Mouse (Mus musculus): ENCODE measurements at regions not wholly inside any gene's neighbourhood (a gene's known extent, or its start where the extent isn't known, plus 50 kb on each side); places are given as distances from the start of the nearest gene placed in this dataset.

- Histone ChIP-seq H3K9ac (ENCODE audit: low read depth, low read length) (no peak overlapping the region), H3K4me2 (ENCODE audit: low read depth, low read length) (no peak overlapping the region), H3K4me3 (ENCODE audit: low read depth, low read length) (no peak overlapping the region), H3K27me3 (replicated peaks; ENCODE audit: control insufficient read depth, insufficient read depth, low read length) (no peaks in the 10 kb centered on the region), H3K9me3 (ENCODE audit: control insufficient read depth, low read length) (no peaks in the 10 kb centered on the region), H3K36me3 (ENCODE audit: control insufficient read depth, insufficient read depth, low read length) (no peaks in the 10 kb centered on the region), H3K27ac (replicated peaks; ENCODE audit: low read depth, low read length) (no peak overlapping the region), H3K4me1 (ENCODE audit: control insufficient read depth, insufficient read depth, low read length) (no peaks in the 10 kb centered on the region)
- DNase-seq (ENCODE audit: low spot score) (no peak), ATAC-seq (ENCODE audit: low read depth) (no peak)
- 72% methylated on average over 3 of the region's 3 CpGs for WGBS
Measured at GRCm38 (mm10) chr12:69101965-69102364, 57.0 kb downstream of the Rps29 start.

GRCm38 (mm10) chr12:69094856-69095255 is 64.1 kb downstream of the Rps29 start:
- Histone ChIP-seq H3K4me1 (ENCODE audit: control insufficient read depth, insufficient read depth, low read length) (no peaks in the 10 kb centered on the region), H3K9me3 (ENCODE audit: control insufficient read depth, low read length) (no peaks in the 10 kb centered on the region), H3K27ac (replicated peaks; ENCODE audit: low read depth, low read length) (no peak overlapping the region), H3K36me3 (ENCODE audit: control insufficient read depth, insufficient read depth, low read length) (no peaks in the 10 kb centered on the region), H3K4me3 (ENCODE audit: low read depth, low read length) (no peak overlapping the region), H3K4me2 (ENCODE audit: low read depth, low read length) (no peak overlapping the region), H3K9ac (ENCODE audit: low read depth, low read length) (no peak overlapping the region), H3K27me3 (replicated peaks; ENCODE audit: control insufficient read depth, insufficient read depth, low read length) (no peaks in the 10 kb centered on the region)
- ATAC-seq (ENCODE audit: low read depth) = no peak
- whole genome bisulfite sequencing = 87% methylated on average over 8 of the region's 8 CpGs
- no peak for DNase-seq (ENCODE audit: low spot score)

GRCm38 (mm10) chr12:69093073-69093797 is 65.8 kb downstream of the Rps29 start:
- ATAC-seq (ENCODE audit: low read depth) (no peak), DNase-seq (ENCODE audit: low spot score) (no peak)
- H3K4me1 ChIP-seq (ENCODE audit: control insufficient read depth, insufficient read depth, low read length) = no peaks in the 10 kb centered on the region
- no peaks in the 10 kb centered on the region for H3K36me3 ChIP-seq (ENCODE audit: control insufficient read depth, insufficient read depth, low read length)
- 66% methylated on average over 13 of the region's 13 CpGs for WGBS
- H3K4me3 ChIP-seq (ENCODE audit: low read depth, low read length) = no peak overlapping the region
- H3K9me3 ChIP-seq (ENCODE audit: control insufficient read depth, low read length) = no peaks in the 10 kb centered on the region
- H3K27ac ChIP-seq (replicated peaks; ENCODE audit: low read depth, low read length) = no peak overlapping the region
- H3K27me3 ChIP-seq (replicated peaks; ENCODE audit: control insufficient read depth, insufficient read depth, low read length) = no peaks in the 10 kb centered on the region
- H3K9ac ChIP-seq (ENCODE audit: low read depth, low read length) = no peak overlapping the region
- H3K4me2 ChIP-seq (ENCODE audit: low read depth, low read length) = no peak overlapping the region

- no peak overlapping the region for H3K9ac ChIP-seq (ENCODE audit: low read depth, low read length)
- no peak overlapping the region for H3K4me3 ChIP-seq (ENCODE audit: low read depth, low read length)
- H3K9me3 ChIP-seq (ENCODE audit: control insufficient read depth, low read length) = no peaks in the 10 kb centered on the region
- no peak for ATAC-seq (ENCODE audit: low read depth)
- peak overlapping the region; percentile 18; the same call in 1 of the 2 replicates for H3K4me2 ChIP-seq (ENCODE audit: low read depth, low read length)
- peak; percentile 73 for DNase-seq (ENCODE audit: low spot score)
- no peaks in the 10 kb centered on the region for H3K36me3 ChIP-seq (ENCODE audit: control insufficient read depth, insufficient read depth, low read length)
- no peaks in the 10 kb centered on the region for H3K27me3 ChIP-seq (replicated peaks; ENCODE audit: control insufficient read depth, insufficient read depth, low read length)
- H3K4me1 ChIP-seq (ENCODE audit: control insufficient read depth, insufficient read depth, low read length) = 0 out of 2 replicates have a peak, but pooled peaks cover 4% of the 10 kb centered on the region
- H3K27ac ChIP-seq (replicated peaks; ENCODE audit: low read depth, low read length) = no peak overlapping the region
- 60% methylated on average over 9 of the region's 9 CpGs for WGBS
Measured at GRCm38 (mm10) chr12:69087928-69088609, 70.9 kb downstream of the Rps29 start.

GRCm38 (mm10) chr12:69085522-69086179 is 73.3 kb downstream of the Rps29 start:
- ATAC-seq (ENCODE audit: low read depth) = peak; percentile 68
- H3K4me3 ChIP-seq (ENCODE audit: low read depth, low read length) = peak overlapping the region; percentile 21
- H3K9me3 ChIP-seq (ENCODE audit: control insufficient read depth, low read length) = no peaks in the 10 kb centered on the region
- peak overlapping the region; percentile 55 for H3K4me2 ChIP-seq (ENCODE audit: low read depth, low read length)
- no peaks in the 10 kb centered on the region for H3K27me3 ChIP-seq (replicated peaks; ENCODE audit: control insufficient read depth, insufficient read depth, low read length)
- H3K27ac ChIP-seq (replicated peaks; ENCODE audit: low read depth, low read length) = 0 out of 2 replicates have a peak overlapping the region, but pooled peaks have one; percentile 4
- H3K9ac ChIP-seq (ENCODE audit: low read depth, low read length) = no peak overlapping the region
- peak; percentile 70 for DNase-seq (ENCODE audit: low spot score)
- 0 out of 2 replicates have a peak, but pooled peaks cover 4% of the 10 kb centered on the region for H3K4me1 ChIP-seq (ENCODE audit: control insufficient read depth, insufficient read depth, low read length)
- no peaks in the 10 kb centered on the region for H3K36me3 ChIP-seq (ENCODE audit: control insufficient read depth, insufficient read depth, low read length)
- WGBS = 12% methylated on average over 19 of the region's 19 CpGs

- Histone ChIP-seq H3K27me3 (replicated peaks; ENCODE audit: control insufficient read depth, insufficient read depth, low read length) (no peaks in the 10 kb centered on the region), H3K4me2 (ENCODE audit: low read depth, low read length) (no peak overlapping the region; the same call in 1 of the 2 replicates), H3K27ac (replicated peaks; ENCODE audit: low read depth, low read length) (no peak overlapping the region), H3K4me1 (ENCODE audit: control insufficient read depth, insufficient read depth, low read length) (0 out of 2 replicates have a peak, but pooled peaks cover 4% of the 10 kb centered on the region), H3K9ac (ENCODE audit: low read depth, low read length) (no peak overlapping the region), H3K9me3 (ENCODE audit: control insufficient read depth, low read length) (no peaks in the 10 kb centered on the region), H3K4me3 (ENCODE audit: low read depth, low read length) (no peak overlapping the region), H3K36me3 (ENCODE audit: control insufficient read depth, insufficient read depth, low read length) (no peaks in the 10 kb centered on the region)
- ATAC-seq (ENCODE audit: low read depth) (no peak), DNase-seq (ENCODE audit: low spot score) (no peak)
- WGBS = 58% methylated on average over 5 of the region's 5 CpGs
Measured at GRCm38 (mm10) chr12:69084656-69085055, 74.3 kb downstream of the Rps29 start.

- no peaks in the 10 kb centered on the region for H3K36me3 ChIP-seq (ENCODE audit: control insufficient read depth, insufficient read depth, low read length)
- H3K4me1 ChIP-seq (ENCODE audit: control insufficient read depth, insufficient read depth, low read length) = 0 out of 2 replicates have a peak, but pooled peaks cover 4% of the 10 kb centered on the region
- no peaks in the 10 kb centered on the region for H3K27me3 ChIP-seq (replicated peaks; ENCODE audit: control insufficient read depth, insufficient read depth, low read length)
- no peak overlapping the region for H3K9ac ChIP-seq (ENCODE audit: low read depth, low read length)
- no peak overlapping the region for H3K4me2 ChIP-seq (ENCODE audit: low read depth, low read length)
- H3K9me3 ChIP-seq (ENCODE audit: control insufficient read depth, low read length) = no peaks in the 10 kb centered on the region
- no peak overlapping the region for H3K4me3 ChIP-seq (ENCODE audit: low read depth, low read length)
- DNase-seq (ENCODE audit: low spot score) = peak; percentile 14
- no peak overlapping the region for H3K27ac ChIP-seq (replicated peaks; ENCODE audit: low read depth, low read length)
- 20% methylated on average over 6 of the region's 6 CpGs for WGBS
- no peak for ATAC-seq (ENCODE audit: low read depth)
Measured at GRCm38 (mm10) chr12:69082051-69082450, 76.9 kb downstream of the Rps29 start.

GRCm38 (mm10) chr12:69039553-69039952 is 119.4 kb downstream of the Rps29 start:
- H3K4me2 ChIP-seq (ENCODE audit: low read depth, low read length) = no peak overlapping the region
- no peak for DNase-seq (ENCODE audit: low spot score)
- 84% methylated on average over 4 of the region's 4 CpGs for WGBS
- no peak overlapping the region for H3K27ac ChIP-seq (replicated peaks; ENCODE audit: low read depth, low read length)
- H3K9ac ChIP-seq (ENCODE audit: low read depth, low read length) = no peak overlapping the region
- no peak overlapping the region for H3K4me3 ChIP-seq (ENCODE audit: low read depth, low read length)
- H3K36me3 ChIP-seq (ENCODE audit: control insufficient read depth, insufficient read depth, low read length) = no peaks in the 10 kb centered on the region
- H3K4me1 ChIP-seq (ENCODE audit: control insufficient read depth, insufficient read depth, low read length) = no peaks in the 10 kb centered on the region
- ATAC-seq (ENCODE audit: low read depth) = no peak
- H3K9me3 ChIP-seq (ENCODE audit: control insufficient read depth, low read length) = no peaks in the 10 kb centered on the region
- no peaks in the 10 kb centered on the region for H3K27me3 ChIP-seq (replicated peaks; ENCODE audit: control insufficient read depth, insufficient read depth, low read length)
